Mouse (Mus musculus) olfactory bulb, adult 2 months (tissue): ENCODE results near the gene Dand5.

Experiments used
- CTCF ChIP-seq: fragments of 200-500 bp; IDR thresholded peaks from 2 replicates; pipeline ENCODE4 v1.5.1; 2012; ENCODE audit warnings: low read depth, mild to moderate bottlenecking, low read length, moderate library complexity; ENCODE audit not compliant: insufficient read depth
- POLR2A ChIP-seq: fragments of 200-500 bp; IDR thresholded peaks from 2 replicates; pipeline ENCODE4 v1.6.1; 2012; ENCODE audit warnings: mild to moderate bottlenecking, low read depth, low read length, moderate library complexity; ENCODE audit not compliant: insufficient read depth

GRCm38 (mm10) chr8:84839875-84840247 lies 17.2 kb upstream of the Dand5 start:
- TF ChIP-seq CTCF = no peak
- TF ChIP-seq POLR2A = no peak
